Mouse (Mus musculus) testis, postnatal 10 days (tissue): Measurements from ENCODE around the gene Snurf.

Source experiments
- DNase-seq: peaks from one replicate; pipeline ENCODE4 v3.0.0; 2021; ENCODE audit warnings: low spot score

Snurf gene

DNA sequence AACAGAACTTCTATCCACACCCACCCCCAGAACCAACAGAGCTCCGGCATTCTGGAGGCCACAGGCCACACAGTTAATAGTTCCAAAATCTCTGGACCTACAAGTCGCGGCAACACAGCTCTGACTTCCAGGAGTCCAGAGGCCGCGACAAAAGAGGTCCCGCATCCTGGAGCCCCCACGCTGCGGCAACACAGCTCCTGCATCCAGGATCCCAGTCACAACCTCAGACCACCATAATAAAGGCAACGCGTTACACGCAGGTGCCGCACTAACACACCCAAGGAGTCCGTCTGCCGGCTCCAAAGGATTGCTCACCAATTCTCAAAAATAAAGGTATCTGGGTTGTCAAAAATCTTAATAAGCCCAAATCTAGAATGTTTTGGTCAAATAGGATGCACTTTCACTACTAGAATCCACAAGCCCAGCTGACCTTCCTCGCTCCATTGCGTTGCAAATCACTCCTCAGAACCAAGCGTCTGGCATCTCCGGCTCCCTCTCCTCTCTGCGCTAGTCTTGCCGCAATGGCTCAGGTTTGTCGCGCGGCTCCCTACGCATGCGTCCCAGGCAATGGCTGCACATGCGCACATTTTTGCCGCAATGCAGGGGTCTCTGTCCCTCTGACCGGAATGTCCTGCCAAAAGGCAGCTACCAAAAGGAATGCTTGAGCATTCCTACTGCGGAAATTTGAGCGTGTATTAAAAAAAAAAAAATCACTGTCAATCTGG, at the start of gene Snurf, which contains the start of gene Gm38393:
TSS of gene Snurf (minus strand) at position 444 of the 725 bp plus-strand sequence.
TSS of gene Gm38393 (minus strand) at position 459 of the 725 bp plus-strand sequence.
- DNase-seq: peak; percentile 67

DNA sequence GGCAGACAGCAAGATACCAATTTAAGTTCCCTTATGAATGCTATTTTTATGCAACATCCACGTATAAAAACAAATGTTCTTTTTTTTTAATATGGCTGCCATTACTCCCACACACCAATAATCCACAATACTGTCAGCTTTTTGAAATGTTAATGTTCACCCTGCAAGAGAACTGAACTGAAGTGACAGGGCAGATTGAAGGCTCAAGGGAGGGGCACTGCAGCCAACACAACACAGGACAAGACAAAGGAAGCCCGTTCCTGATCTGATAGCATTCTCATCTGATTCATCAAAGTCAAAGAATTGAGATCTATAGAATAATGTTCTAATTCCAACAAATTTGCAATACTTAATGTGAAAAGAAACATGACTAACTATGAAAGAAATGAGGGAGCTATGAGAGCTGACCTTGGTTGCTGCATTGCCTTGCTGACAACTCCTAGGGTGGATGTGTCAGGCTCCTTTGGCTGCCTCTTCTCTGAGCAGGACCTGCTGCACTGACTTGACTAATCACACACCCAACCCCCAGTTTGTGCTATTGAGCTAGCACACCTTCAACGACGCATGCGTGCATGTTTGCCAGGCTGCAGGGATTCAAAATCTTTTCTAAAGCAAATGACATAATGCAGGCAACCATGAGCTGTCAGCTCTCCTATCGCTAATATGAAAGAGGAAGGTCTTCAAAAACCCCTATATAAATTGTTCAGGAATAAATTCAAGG, 42.8 kb upstream of the Snurf start:
- DNase-seq: no peak

DNA sequence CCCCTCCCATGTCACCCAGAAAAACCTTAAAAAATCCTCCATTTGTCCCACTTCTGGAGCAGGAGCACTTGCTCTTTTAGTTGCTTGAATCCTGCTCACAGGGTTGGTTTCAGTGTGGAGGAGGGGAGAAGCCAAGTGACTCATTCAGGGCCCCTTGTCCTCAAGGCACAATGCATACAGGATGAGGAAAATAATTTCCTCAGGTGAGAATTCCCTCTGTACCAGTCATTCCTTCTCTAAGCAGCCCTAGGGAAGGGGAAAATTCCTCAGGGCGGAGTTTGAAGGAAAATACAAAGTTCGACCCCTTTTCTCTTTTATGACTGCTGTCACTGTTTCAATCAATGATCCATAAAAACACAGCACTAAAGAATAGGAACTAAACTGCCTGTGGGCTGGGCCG, 8.3 kb upstream of the Snurf start:
- no peak for DNase-seq

DNA sequence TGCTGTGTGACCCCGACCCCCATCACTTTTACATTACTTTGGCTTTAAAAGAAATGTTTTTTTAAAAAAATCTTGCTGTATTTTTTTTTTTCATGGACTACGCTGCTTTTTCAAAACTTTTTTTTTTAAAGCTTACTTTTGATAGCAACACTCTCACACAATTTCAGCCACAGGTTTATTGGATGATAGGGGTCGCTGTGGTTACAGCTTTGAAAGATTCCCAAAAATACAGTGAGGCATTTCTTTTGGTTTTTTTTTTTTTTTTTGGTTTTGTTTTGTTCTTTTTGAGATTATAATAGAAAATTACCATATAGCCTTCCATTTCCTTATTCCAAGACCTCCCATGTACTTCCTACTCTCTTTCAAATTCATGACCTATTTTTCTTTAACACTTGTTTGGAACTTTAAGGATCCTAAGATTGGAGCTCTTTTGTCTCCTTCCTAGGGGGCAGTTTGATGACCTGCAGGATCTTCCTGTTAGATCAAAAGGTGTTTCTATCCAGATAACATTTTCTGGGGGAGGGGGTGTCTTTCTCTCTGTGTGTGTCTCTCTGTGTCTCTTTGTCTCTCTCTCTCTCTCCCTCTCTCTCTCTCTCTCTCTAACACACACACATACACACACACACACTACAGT, 3.0 kb upstream of the Snurf start:
- no peak for DNase-seq

DNA sequence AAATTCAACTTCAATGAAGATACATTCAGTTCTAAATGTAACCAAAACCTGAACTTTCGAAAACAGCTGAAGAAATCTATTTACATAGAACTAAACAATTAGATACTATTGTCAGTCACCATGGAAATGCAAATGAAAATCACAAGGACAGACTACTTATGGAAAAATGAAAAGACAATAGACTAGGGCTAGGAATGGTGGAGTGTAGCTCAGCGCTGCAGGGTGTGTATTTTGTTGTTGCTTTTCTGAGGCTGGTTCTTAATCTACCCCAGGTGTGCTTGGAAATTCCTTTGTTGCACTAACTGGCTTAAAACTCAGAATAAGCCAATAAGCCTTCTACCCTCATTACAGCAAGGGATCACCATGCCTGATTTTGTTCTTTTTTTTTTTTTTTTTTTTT, 1.4 kb upstream of the Snurf start:
- no peak for DNase-seq

DNA sequence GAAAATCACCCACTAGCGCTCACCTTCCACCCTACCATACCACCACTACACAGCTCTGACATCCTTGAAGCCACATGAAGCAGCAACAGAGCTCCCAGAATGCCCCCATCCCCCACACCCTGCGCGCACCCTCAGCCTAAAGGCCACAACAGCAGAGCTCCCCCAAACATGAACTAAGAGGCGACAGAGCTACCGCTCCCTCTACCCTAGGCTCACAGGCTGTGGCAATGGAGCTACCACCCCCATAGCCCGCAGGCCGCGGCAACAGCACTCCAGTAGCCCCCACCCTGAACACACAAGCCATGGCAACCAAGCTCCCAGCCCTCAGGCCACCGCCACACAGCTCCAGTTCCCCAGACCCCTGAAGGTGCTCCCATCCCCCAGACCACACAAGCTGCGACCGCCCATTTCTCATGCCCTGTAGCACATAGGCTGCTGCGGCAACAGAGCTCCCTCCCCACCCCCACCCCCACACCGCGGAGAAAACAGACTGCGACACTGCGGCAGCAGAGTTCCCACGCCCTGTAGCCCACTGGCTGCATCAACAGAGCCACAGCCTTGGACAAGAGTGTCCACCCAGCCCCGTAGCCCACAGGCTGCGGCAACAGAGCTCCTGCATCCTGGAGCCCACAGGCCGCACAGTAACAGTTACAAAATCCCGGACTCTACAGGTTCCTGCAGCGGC, 786 bp downstream of the Snurf start:
- peak; percentile 49 for DNase-seq

DNA sequence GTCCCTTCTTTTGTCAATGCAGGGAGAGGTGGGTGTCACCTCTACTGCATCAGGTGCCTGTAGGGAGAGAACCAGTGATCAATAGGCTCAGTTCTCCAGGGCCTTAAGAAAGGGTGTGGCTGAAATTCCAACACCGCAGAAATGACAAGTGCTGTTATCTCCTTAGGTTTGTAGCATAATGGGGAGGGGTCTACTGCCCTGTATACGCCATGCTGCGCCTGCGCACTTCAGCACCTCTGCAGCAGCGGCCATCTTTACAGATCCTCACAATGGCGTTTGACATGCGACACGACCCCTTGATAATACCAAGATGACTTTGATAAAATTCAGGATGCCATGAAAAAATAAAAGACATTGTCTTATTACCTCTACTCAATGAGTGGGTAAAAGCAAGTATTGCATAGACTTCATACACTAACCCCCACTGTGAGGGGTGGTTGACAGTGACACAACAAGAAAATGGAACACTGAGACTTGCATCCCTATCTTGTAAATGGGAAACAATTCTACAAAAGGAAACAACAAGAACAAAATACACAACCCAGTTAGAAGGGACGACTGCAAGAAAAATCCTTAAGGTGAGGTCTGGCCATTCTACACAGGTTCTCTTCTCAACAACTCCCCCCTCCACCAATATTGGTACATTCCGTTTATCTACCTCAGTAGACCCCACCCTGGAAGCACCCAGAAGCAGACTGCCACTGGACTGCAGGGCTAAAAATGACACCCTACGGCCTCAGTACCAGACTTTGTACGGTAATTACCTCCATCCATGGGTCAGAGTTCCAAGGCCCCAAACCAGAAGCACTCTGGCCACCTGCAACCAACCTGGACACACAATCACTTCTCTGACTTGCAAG, 1.6 kb downstream of the Snurf start:
- no peak for DNase-seq

DNA sequence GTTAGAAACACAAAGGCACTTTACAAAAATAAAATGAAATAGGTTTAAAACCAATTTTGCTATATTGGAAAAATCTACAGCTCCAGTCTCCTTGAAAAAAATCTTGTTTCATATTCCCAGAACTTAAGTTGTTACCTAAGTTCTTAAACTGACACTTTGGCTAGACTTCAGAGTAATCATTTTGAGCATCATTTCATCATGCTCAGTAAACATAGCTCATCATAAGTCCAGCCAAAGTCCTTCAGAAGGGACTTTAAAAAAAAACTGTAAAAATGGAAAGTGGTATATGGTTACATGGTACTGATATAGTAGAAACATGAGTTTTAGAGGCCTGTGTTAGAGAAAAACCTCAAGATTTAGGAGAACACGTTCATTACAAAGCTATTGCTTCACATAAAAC, 26.2 kb downstream of the Snurf start:
- DNase-seq: no peak
